Mouse (Mus musculus) heart, embryonic 12.5 days (tissue): ENCODE data around the gene Sertad1. TPM values are rescaled to one million over a fixed set of nuclear protein-coding genes. Genes with fewer than 3 reads are reported as not detected.

Experiments used
- ATAC-seq: fragments of 200-750 bp; cut with Nextera tagmentation; 2 replicates; pipeline ENCODE4 v1.8.0; 2017; ENCODE audit warnings: moderate TSS enrichment, moderate library complexity; ENCODE audit not compliant: insufficient number of reproducible peaks, low FRiP score
- H3K27ac ChIP-seq: fragments of 300-500 bp; sonication (generic); 2 replicates; pipeline ENCODE4 v1.5.1; 2016; ENCODE audit warnings: mild to moderate bottlenecking, moderate library complexity; ENCODE audit not compliant: poor library complexity, severe bottlenecking
- H3K27me3 ChIP-seq: fragments of 300-500 bp; sonication (generic); replicated peaks from 2 replicates; pipeline ENCODE4 v1.6.1; 2016; ENCODE audit warnings: mild to moderate bottlenecking, moderate library complexity
- H3K36me3 ChIP-seq: fragments of 300-500 bp; sonication (generic); 2 replicates; pipeline ENCODE4 v1.6.1; 2016; ENCODE audit warnings: mild to moderate bottlenecking, moderate library complexity
- H3K4me1 ChIP-seq: fragments of 300-500 bp; sonication (generic); replicated peaks from 2 replicates; pipeline ENCODE4 v1.6.1; 2016; ENCODE audit warnings: mild to moderate bottlenecking
- H3K4me2 ChIP-seq: fragments of 300-500 bp; sonication (generic); 2 replicates; pipeline ENCODE4 v1.6.1; 2016; ENCODE audit warnings: mild to moderate bottlenecking, moderate library complexity
- H3K4me3 ChIP-seq: fragments of 300-500 bp; sonication (generic); 2 replicates; pipeline ENCODE4 v1.5.1; 2016; ENCODE audit warnings: mild to moderate bottlenecking
- H3K9ac ChIP-seq: fragments of 300-500 bp; sonication (generic); 2 replicates; pipeline ENCODE4 v1.6.1; 2016; ENCODE audit warnings: mild to moderate bottlenecking, moderate library complexity
- H3K9me3 ChIP-seq: fragments of 300-500 bp; sonication (generic); replicated peaks from 2 replicates; pipeline ENCODE4 v1.6.1; 2016; ENCODE audit warnings: mild to moderate bottlenecking, moderate library complexity
- WGBS: fragments of 180-500 bp; shearing (Covaris S2); methylation state at CpG from one replicate; pipeline ENCODE4 v1.1.7; 2016; 5-methylcytosine and 5-hydroxymethylcytosine counted together
- polyA plus RNA-seq: library from polyadenylated mRNA; unstranded; fragments of >200 nt; fragmentation: Nextera tagmentation; extraction: Ambion mirVana; gene quantifications from 2 replicates; pipeline ENCODE4 v1.2.1, GENCODE M21; 2016

The Sertad1 gene
- polyA plus RNA-seq, 1 experiment from 2014 or later = 35.3 TPM

DNA sequence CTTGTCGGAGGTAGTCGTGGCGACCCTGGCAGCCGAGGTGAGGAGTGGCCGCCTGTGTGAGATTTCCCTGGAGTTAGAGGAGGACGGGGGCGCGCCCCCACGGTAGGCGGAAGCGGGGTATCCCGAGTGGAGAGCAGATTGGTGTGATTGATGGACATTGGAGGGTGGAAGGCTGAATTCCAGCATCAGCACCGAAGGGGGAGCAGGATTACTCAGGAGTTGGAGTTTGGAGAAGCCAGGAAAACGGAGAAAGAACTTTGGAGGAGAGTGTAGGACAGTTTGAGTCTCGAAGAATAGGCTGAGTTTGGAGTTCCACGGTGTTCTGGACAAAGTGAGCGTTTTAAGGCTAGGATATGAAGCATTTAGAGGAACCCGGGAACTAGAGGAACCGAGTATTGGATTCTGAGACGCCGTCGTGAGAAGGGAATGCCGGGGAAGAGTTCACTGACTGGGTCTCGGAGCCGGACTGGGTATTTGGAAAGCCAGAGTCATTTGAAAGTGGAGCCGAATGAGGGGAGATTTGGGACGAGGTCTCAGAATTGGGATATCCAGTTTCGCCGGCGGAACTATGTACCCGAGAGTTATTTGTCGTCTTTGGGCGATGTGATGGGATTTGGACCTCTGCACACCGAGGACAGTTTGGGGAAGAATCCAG, 12.7 kb upstream of the Sertad1 start:
- Histone ChIP-seq H3K36me3 (peaks cover 23% of the 10 kb centered on the region), H3K9ac (peak overlapping the region; percentile 84), H3K4me3 (peak overlapping the region; percentile 82), H3K4me2 (peak overlapping the region; percentile 68), H3K4me1 (peaks cover 11% of the 10 kb centered on the region), H3K9me3 (no peaks in the 10 kb centered on the region), H3K27me3 (no peaks in the 10 kb centered on the region), H3K27ac (peak overlapping the region; percentile 91)
- WGBS = under 1% methylated on average over 34 of the region's 34 CpGs
- no peak for ATAC-seq

DNA sequence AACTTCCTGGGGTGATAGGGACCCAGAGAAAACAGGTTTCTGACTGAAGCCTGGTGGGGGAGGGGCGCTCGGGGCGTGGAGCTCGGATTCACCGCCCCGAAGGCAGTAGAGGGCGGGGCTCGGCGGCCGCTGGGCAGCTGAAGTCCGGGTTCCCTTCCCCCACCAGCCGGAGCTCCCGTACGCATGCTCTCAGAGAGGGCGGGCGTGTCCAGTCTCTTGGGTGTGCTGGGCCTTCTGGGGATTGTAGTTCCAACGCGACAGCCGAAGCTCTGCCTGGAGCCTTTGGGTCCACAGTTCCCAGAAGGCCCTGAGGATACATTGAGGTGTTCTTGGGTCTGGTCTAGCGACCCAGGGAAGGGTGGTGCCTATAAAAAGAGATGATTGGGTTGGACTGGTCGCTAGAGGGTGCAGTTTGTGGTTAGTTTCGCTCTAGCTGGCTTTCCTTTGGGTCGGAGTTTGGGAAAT, 12.2 kb upstream of the Sertad1 start:
- no peaks in the 10 kb centered on the region for H3K27me3 ChIP-seq
- WGBS = under 1% methylated on average over 23 of the region's 23 CpGs
- H3K27ac ChIP-seq = peak overlapping the region; percentile 91
- peak overlapping the region; percentile 84 for H3K9ac ChIP-seq
- H3K36me3 ChIP-seq = peaks cover 23% of the 10 kb centered on the region
- H3K4me3 ChIP-seq = peak overlapping the region; percentile 82
- H3K4me1 ChIP-seq = peaks cover 11% of the 10 kb centered on the region
- ATAC-seq = peak; percentile 87
- peak overlapping the region; percentile 68 for H3K4me2 ChIP-seq
- H3K9me3 ChIP-seq = no peaks in the 10 kb centered on the region

GRCm38 (mm10) chr7:27475596-27475995, 11.1 kb upstream of the Sertad1 start:
- Histone ChIP-seq H3K9ac (peak overlapping the region; percentile 37; the same call in 1 of the 2 replicates), H3K4me2 (peak overlapping the region; percentile 68), H3K27me3 (no peaks in the 10 kb centered on the region), H3K27ac (peak overlapping the region; percentile 44; the same call in 1 of the 2 replicates), H3K4me1 (peaks cover 11% of the 10 kb centered on the region), H3K36me3 (peaks cover 23% of the 10 kb centered on the region), H3K4me3 (peak overlapping the region; percentile 82), H3K9me3 (no peaks in the 10 kb centered on the region)
- WGBS = 79% methylated on average over 2 of the region's 2 CpGs
- ATAC-seq = no peak

DNA sequence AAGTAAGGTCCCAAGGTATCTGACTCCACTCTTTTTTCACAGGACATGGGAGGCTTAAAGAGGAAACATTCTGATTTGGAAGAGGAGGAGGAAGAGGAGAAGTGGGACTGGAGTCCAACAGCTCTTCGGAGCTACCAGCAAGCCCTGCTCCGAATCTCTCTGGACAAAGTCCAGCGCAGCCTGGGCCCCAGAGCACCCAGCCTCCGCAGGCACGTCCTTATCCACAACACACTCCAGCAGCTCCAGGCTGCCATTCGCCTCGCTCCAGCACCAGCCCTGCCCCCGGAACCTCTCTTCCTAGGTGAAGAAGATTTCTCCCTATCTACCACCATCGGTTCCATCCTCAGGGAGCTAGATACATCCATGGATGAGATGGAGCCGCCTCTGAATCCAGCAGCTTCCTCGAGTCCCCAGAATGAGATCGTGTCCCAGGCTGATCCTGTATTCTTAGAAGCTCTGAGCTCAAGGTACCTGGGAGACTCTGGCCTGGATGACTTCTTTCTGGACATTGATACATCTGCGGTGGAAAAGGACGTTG, 10.5 kb upstream of the Sertad1 start:
- no peaks in the 10 kb centered on the region for H3K9me3 ChIP-seq
- 90% methylated on average over 14 of the region's 14 CpGs for WGBS
- H3K27ac ChIP-seq = no peak overlapping the region

DNA sequence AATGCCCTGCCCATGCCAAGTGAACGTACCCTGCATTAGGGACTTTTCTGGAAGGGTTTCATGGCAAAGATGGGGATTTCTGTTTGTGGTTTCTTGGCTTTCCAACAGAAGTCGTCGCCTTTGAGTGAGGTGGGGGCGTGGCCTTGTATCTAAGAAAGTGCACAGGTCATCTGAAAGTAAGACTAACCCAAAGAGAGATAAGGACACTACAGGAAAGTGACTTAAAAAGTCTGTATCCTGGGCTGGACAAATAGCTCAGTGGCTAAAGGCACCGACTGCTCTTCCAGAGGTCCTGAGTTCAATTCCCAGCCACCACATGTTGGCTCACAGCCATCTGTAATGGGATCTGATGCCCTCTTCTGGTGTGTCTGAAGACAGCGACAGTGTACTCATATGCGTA, 8.1 kb upstream of the Sertad1 start:
- ATAC-seq = no peak
- WGBS = 73% methylated on average over 7 of the region's 7 CpGs
- Histone ChIP-seq H3K4me3 (no peak overlapping the region), H3K36me3 (peaks cover 23% of the 10 kb centered on the region), H3K4me2 (no peak overlapping the region), H3K9me3 (no peaks in the 10 kb centered on the region), H3K27ac (no peak overlapping the region), H3K4me1 (peaks cover 21% of the 10 kb centered on the region), H3K27me3 (no peaks in the 10 kb centered on the region), H3K9ac (no peak overlapping the region)

More for the DNA sequence above, 10.5 kb upstream of the Sertad1 start:
- Histone ChIP-seq H3K36me3 (peaks cover 23% of the 10 kb centered on the region), H3K4me1 (peaks cover 16% of the 10 kb centered on the region), H3K9ac (no peak overlapping the region), H3K4me3 (no peak overlapping the region), H3K4me2 (no peak overlapping the region), H3K27me3 (no peaks in the 10 kb centered on the region)
- no peak for ATAC-seq

DNA sequence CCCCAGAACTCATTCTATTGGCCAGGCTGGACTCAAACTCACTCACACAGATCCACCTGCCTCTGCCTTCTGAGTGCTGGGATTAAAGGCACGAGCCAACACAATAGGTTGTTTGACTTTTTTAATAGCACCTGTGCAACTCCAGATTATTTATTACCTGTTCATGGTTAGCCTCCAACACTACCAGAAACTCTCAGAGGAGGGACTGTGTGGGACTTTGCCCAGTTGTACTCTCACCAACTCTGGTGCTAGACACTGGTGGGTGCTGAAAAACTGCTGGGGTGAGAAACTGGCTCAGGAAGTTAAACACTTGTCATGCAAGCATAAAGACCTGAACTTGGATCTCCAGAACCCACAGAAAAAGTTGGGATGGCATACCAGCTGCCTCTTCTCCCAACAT, 7.0 kb upstream of the Sertad1 start:
- H3K4me1 ChIP-seq = peaks cover 21% of the 10 kb centered on the region
- H3K36me3 ChIP-seq = peaks cover 23% of the 10 kb centered on the region
- no peak overlapping the region for H3K9ac ChIP-seq
- H3K27me3 ChIP-seq = no peaks in the 10 kb centered on the region
- no peak overlapping the region for H3K27ac ChIP-seq
- 83% methylated on average over 1 of the region's 1 CpGs for WGBS
- H3K9me3 ChIP-seq = no peaks in the 10 kb centered on the region
- H3K4me2 ChIP-seq = no peak overlapping the region
- no peak overlapping the region for H3K4me3 ChIP-seq
- ATAC-seq = no peak

DNA sequence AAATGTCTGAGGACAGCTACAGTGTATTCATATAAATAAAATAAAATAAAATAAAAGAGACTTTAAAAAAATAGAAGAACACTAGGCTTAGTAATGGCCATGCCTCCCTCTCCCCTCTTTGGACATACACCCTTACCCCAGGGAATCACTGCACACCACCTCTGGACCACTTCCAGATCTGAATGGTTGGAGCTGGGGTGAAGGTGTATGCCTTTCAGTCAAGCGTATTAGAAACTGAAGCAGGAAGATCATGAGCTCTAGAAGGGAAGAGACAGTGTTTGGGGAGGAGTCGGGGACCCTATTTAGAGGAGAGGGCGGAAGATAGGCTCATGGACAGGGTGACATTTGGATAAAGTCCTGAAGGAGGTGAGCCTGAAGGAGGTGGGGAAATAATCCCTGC, 6.2 kb upstream of the Sertad1 start:
- H3K4me2 ChIP-seq = peak overlapping the region; percentile 70; the same call in 1 of the 2 replicates
- ATAC-seq = no peak
- peak overlapping the region; percentile 86 for H3K27ac ChIP-seq
- H3K27me3 ChIP-seq = no peaks in the 10 kb centered on the region
- no peaks in the 10 kb centered on the region for H3K9me3 ChIP-seq
- WGBS = 72% methylated on average over 3 of the region's 3 CpGs
- H3K4me1 ChIP-seq = peaks cover 18% of the 10 kb centered on the region
- H3K4me3 ChIP-seq = no peak overlapping the region
- H3K36me3 ChIP-seq = peaks cover 23% of the 10 kb centered on the region
- H3K9ac ChIP-seq = no peak overlapping the region

DNA sequence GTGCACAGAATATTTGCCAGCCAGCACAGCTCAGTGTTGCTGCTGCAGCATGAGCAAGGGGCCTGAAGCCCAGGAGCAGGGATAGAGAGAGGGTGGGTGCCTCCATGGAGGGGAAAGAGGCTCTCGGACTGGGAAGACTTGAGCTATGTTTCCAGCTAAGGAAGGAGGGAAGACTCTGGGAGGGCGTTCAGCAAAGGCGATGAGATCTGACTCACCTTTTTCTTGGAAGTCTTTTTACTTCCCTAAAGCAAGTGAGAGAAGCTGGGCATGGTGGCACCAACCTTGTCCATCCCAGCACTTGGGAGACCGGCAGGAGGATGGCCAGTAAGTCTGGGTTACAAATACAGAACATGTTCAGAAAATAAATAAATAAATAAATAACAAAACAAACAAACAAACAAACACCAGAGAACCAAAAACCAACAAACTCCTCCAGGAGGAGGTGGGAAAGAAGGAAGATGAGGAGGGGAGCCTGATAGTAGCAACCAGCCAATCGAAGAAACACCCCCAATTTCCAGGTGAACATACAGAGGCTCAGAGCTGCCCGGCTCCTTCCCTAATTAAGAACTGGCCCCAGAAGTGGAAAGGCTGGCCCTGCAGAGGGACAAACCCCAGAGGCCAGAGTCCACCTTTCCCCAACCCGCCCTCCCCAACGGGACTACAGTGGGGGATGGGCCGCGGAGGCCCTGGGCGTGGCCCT, 5.6 kb upstream of the Sertad1 start:
- no peaks in the 10 kb centered on the region for H3K27me3 ChIP-seq
- peak overlapping the region; percentile 70 for H3K4me2 ChIP-seq
- H3K4me3 ChIP-seq = peak overlapping the region; percentile 43
- WGBS = 15% methylated on average over 9 of the region's 11 CpGs
- H3K27ac ChIP-seq = peak overlapping the region; percentile 86
- H3K36me3 ChIP-seq = peaks cover 18% of the 10 kb centered on the region
- H3K4me1 ChIP-seq = peaks cover 14% of the 10 kb centered on the region
- no peaks in the 10 kb centered on the region for H3K9me3 ChIP-seq
- no peak for ATAC-seq
- H3K9ac ChIP-seq = peak overlapping the region; percentile 70

GRCm38 (mm10) chr7:27481627-27481969, 5.1 kb upstream of the Sertad1 start:
- H3K4me1 ChIP-seq = peaks cover 14% of the 10 kb centered on the region
- no peaks in the 10 kb centered on the region for H3K27me3 ChIP-seq
- WGBS = 2% methylated on average over 11 of the region's 12 CpGs
- peak overlapping the region; percentile 43 for H3K4me3 ChIP-seq
- H3K4me2 ChIP-seq = peak overlapping the region; percentile 70
- H3K9me3 ChIP-seq = no peaks in the 10 kb centered on the region
- peak overlapping the region; percentile 86 for H3K27ac ChIP-seq
- peaks cover 13% of the 10 kb centered on the region for H3K36me3 ChIP-seq
- peak overlapping the region; percentile 70 for H3K9ac ChIP-seq
- ATAC-seq = peak; percentile 97

DNA sequence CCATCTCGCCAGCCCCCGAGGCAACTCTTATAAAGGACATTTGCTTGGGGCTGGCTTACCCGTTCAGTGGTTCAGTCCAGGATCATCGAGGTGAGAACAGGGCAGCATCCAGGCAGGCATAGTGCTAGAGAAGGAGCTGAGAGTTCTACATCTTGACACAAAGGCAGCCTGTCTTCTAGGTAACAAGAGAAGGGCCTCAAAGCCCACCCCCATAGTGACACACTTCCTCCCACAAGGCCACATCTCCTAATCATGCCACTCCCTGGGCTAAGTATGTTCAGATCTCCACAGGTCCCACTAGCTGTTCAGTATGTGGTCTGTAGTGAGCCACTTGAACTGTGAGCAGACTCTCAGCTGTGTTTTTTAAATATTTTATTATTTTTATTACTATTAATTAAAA, 2.9 kb upstream of the Sertad1 start:
- Histone ChIP-seq H3K4me3 (no peak overlapping the region), H3K4me2 (no peak overlapping the region), H3K4me1 (peaks cover 24% of the 10 kb centered on the region), H3K9ac (no peak overlapping the region), H3K27me3 (no peaks in the 10 kb centered on the region), H3K36me3 (peaks cover 6% of the 10 kb centered on the region), H3K27ac (no peak overlapping the region), H3K9me3 (no peaks in the 10 kb centered on the region)
- 84% methylated on average over 4 of the region's 4 CpGs for WGBS
- ATAC-seq = no peak

- ATAC-seq = no peak
- Histone ChIP-seq H3K4me1 (peaks cover 39% of the 10 kb centered on the region), H3K27ac (peak overlapping the region; percentile 98), H3K9me3 (no peaks in the 10 kb centered on the region), H3K4me3 (peak overlapping the region; percentile 75), H3K4me2 (peak overlapping the region; percentile 75), H3K9ac (peak overlapping the region; percentile 53; the same call in 1 of the 2 replicates), H3K27me3 (no peaks in the 10 kb centered on the region), H3K36me3 (peaks cover 20% of the 10 kb centered on the region)
- 2% methylated on average over 13 of the region's 13 CpGs for WGBS
Observed at GRCm38 (mm10) chr7:27486102-27486769, 474 bp upstream of the Sertad1 start.
